Mouse (Mus musculus) olfactory bulb, adult 2 months (tissue): ENCODE measurements at regions not wholly inside any gene's neighbourhood (a gene's known extent, or its start where the extent isn't known, plus 50 kb on each side); places are given as distances from the start of the nearest gene placed in this dataset.

Source experiments
- H3K27ac ChIP-seq: fragments of 200-500 bp; 2 replicates; pipeline ENCODE4 v1.5.1; 2012; ENCODE audit warnings: low read depth, low read length; ENCODE audit not compliant: insufficient read depth
- H3K4me1 ChIP-seq: fragments of 200-500 bp; 2 replicates; pipeline ENCODE4 v1.6.1; 2012; ENCODE audit warnings: low read length; ENCODE audit not compliant: control insufficient read depth, insufficient read depth
- H3K4me3 ChIP-seq: fragments of 200-500 bp; 2 replicates; pipeline ENCODE4 v1.5.1; 2012; ENCODE audit warnings: mild to moderate bottlenecking, low read depth, low read length, moderate library complexity; ENCODE audit not compliant: insufficient read depth
- CTCF ChIP-seq: fragments of 200-500 bp; IDR thresholded peaks from 2 replicates; pipeline ENCODE4 v1.5.1; 2012; ENCODE audit warnings: low read depth, mild to moderate bottlenecking, low read length, moderate library complexity; ENCODE audit not compliant: insufficient read depth
- POLR2A ChIP-seq: fragments of 200-500 bp; IDR thresholded peaks from 2 replicates; pipeline ENCODE4 v1.6.1; 2012; ENCODE audit warnings: mild to moderate bottlenecking, low read depth, low read length, moderate library complexity; ENCODE audit not compliant: insufficient read depth
- WGBS: fragments of 180-500 bp; shearing (Covaris S2); methylation state at CpG from one replicate; pipeline ENCODE4 v1.1.7; 2018; 5-methylcytosine and 5-hydroxymethylcytosine counted together

DNA sequence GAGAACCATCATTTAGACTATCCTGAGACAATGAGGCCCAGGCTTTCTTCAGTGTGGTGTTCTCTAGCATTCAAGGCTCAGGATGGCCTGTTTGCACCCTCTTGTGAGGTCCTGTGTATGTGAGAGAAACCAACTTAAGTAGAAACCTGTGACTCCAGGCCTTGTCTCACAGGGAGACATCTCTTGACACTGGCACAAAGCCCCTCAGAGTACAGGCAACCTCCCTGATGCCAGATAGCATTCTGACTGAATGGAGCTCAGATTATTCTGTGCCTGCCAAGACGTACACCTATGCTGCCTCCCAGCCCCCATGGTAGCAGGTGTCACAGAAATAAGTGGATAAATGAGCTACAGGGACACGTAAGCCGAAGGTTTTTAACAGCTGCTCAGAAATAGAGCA lies 77.9 kb upstream of the Ccn6 start:
- no peak for TF ChIP-seq CTCF
- TF ChIP-seq POLR2A = no peak
- H3K4me1 ChIP-seq = peaks cover 2% of the 10 kb centered on the region; the same call in 1 of the 2 replicates
- no peak overlapping the region for H3K4me3 ChIP-seq
- no peak overlapping the region for H3K27ac ChIP-seq
- 93% methylated on average over 3 of the region's 3 CpGs for WGBS

DNA sequence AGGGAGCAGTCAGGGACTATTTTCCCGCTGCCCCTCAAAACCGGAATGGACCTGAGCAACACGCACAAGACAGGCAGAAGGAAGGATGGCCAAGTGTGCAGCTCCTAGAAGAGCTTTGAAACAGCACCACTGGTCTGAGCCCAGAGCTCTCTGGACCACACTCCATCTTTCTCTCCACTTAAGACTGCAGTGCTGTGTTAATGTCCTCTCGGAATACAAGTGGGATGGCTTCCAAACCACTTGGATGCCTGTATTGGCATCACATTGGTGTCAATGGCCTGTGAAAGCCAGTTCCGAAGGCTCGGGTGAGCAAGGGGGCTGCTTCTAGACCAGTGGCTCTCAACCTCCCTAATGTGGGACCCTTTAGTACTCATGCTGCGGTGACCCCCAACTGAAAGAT lies 77.4 kb upstream of the Ccn6 start:
- WGBS = 82% methylated on average over 7 of the region's 7 CpGs
- peaks cover 2% of the 10 kb centered on the region; the same call in 1 of the 2 replicates for H3K4me1 ChIP-seq

DNA sequence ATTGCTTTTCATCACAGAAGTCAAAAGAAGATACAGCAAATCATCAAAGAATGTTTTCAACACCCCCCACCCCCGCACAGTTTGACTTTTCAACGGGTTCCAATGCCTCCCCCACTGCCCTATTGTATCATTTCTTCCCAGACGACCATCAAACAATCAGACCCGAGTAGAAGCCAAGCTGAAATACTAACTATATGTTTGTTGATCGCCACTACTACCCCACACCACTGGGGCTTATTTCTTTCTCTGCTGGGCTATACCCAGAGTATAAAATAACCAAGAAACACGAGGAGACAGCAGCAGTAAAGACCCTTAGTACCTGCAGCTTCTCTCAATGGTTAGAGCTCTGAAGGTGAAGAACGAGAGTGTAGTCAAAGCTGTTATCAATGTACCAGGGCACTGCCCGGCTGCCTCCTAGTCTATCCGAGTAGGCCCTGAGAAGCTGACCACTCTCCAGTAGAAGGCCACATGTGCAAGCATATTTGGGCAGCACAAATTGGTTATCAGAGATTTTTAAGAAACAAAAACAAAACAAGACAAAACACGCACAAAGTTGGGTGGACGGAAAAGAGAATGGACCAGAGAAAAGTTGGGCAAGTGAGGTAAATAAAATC lies 76.7 kb upstream of the Ccn6 start:
- 49% methylated on average over 11 of the region's 11 CpGs for WGBS
- TF ChIP-seq CTCF (no peak), POLR2A (no peak)
- Histone ChIP-seq H3K27ac (no peak overlapping the region), H3K4me1 (peaks cover 2% of the 10 kb centered on the region; the same call in 1 of the 2 replicates), H3K4me3 (peak overlapping the region; percentile 15; the same call in 1 of the 2 replicates)

More for the DNA sequence above, 77.4 kb upstream of the Ccn6 start:
- Histone ChIP-seq H3K27ac (no peak overlapping the region), H3K4me3 (no peak overlapping the region)
- TF ChIP-seq POLR2A (no peak), CTCF (no peak)

- H3K27ac ChIP-seq = no peak overlapping the region
- H3K4me3 ChIP-seq = peak overlapping the region; percentile 15; the same call in 1 of the 2 replicates
- no peak for TF ChIP-seq POLR2A
- TF ChIP-seq CTCF = peak; percentile 64
- WGBS = 12% methylated on average over 17 of the region's 17 CpGs
- peaks cover 2% of the 10 kb centered on the region; the same call in 1 of the 2 replicates for H3K4me1 ChIP-seq
Measured at GRCm38 (mm10) chr10:39239498-39240177, 76.0 kb upstream of the Ccn6 start.

DNA sequence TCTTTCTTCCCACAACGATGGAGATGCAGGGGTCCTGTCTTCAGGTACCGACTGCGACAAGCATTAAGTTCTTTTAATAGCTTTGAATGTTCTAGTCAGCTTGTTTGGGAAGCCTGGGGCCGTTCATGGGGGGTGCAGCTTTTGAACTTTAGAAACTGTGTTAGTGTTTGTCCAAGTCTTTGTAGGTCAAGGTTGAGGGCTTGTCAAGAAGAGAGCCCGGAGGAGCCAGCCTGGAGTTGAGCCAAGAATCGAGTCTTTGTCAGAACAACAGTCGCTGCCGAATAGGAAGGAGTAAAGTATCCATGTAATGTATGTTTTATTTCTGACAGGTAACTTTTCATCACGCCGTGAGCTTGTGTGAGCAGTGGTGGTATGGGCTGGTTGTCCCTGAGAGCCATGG lies 75.0 kb upstream of the Ccn6 start:
- Histone ChIP-seq H3K4me3 (no peak overlapping the region), H3K4me1 (peaks cover 2% of the 10 kb centered on the region; the same call in 1 of the 2 replicates), H3K27ac (no peak overlapping the region)
- TF ChIP-seq POLR2A (no peak), CTCF (no peak)
- WGBS = 60% methylated on average over 10 of the region's 10 CpGs

GRCm38 (mm10) chr10:39237549-39237948 lies 74.0 kb upstream of the Ccn6 start:
- TF ChIP-seq CTCF (no peak), POLR2A (no peak)
- H3K27ac ChIP-seq = no peak overlapping the region
- WGBS = 92% methylated on average over 4 of the region's 4 CpGs
- H3K4me3 ChIP-seq = no peak overlapping the region
- H3K4me1 ChIP-seq = peaks cover 2% of the 10 kb centered on the region; the same call in 1 of the 2 replicates

DNA sequence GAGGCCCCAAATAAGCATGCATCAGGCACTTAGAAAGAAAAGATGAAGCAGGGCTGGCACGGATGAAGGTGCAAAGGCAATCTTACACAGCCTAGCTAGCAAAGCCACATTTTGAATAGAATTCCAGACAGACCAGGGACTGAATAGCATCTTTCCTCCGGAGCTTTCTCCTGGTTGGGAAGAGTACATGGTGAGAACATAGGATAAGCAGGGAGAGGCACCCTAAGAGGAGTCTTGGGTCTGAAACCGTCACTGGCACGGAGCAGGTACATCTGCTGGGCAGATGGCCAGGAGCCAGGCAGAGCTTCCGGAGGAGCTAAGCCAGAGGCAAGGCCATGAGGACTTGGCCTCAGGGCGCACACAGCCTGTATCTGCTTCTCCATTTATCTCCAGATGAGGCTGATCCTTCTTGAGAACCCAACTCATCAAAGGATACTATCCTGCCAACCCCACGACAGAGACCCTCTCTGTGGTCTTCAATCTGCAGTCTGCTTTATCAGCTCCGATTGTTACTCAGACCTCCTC lies 70.4 kb upstream of the Ccn6 start:
- Histone ChIP-seq H3K27ac (no peak overlapping the region), H3K4me1 (peaks cover 4% of the 10 kb centered on the region; the same call in 1 of the 2 replicates), H3K4me3 (no peak overlapping the region)
- WGBS = 81% methylated on average over 8 of the region's 8 CpGs
- TF ChIP-seq CTCF (no peak), POLR2A (no peak)

- H3K27ac ChIP-seq = no peak overlapping the region
- 89% methylated on average over 7 of the region's 7 CpGs for WGBS
- peaks cover 4% of the 10 kb centered on the region; the same call in 1 of the 2 replicates for H3K4me1 ChIP-seq
- TF ChIP-seq POLR2A (no peak), CTCF (no peak)
- H3K4me3 ChIP-seq = no peak overlapping the region
Measured at GRCm38 (mm10) chr10:39233191-39233590, 69.6 kb upstream of the Ccn6 start.

GRCm38 (mm10) chr10:39230634-39231410 lies 67.2 kb upstream of the Ccn6 start:
- no peak overlapping the region for H3K4me3 ChIP-seq
- TF ChIP-seq POLR2A (no peak), CTCF (no peak)
- H3K4me1 ChIP-seq = peaks cover 9% of the 10 kb centered on the region
- WGBS = 53% methylated on average over 14 of the region's 14 CpGs
- H3K27ac ChIP-seq = no peak overlapping the region
